Mouse (Mus musculus): ENCODE data around the gene Msl1. TPM values are rescaled to one million over a fixed set of nuclear protein-coding genes. Genes with fewer than 3 reads are reported as not detected.

Msl1 gene
- 25.4 and 37.2 TPM in 2 replicates for polyA plus RNA-seq (2012; rRNA removed)

- DNase-seq (ENCODE audit: low read depth), result no peak
Observed at GRCm38 (mm10) chr11:98795015-98795713, at the start of gene Msl1. Msl1 (plus strand) TSS chr11:98795516.

GRCm38 (mm10) chr11:98745932-98746853, 49.1 kb upstream of the Msl1 start:
- DNase-seq (ENCODE audit: low read depth), result no peak

DNA sequence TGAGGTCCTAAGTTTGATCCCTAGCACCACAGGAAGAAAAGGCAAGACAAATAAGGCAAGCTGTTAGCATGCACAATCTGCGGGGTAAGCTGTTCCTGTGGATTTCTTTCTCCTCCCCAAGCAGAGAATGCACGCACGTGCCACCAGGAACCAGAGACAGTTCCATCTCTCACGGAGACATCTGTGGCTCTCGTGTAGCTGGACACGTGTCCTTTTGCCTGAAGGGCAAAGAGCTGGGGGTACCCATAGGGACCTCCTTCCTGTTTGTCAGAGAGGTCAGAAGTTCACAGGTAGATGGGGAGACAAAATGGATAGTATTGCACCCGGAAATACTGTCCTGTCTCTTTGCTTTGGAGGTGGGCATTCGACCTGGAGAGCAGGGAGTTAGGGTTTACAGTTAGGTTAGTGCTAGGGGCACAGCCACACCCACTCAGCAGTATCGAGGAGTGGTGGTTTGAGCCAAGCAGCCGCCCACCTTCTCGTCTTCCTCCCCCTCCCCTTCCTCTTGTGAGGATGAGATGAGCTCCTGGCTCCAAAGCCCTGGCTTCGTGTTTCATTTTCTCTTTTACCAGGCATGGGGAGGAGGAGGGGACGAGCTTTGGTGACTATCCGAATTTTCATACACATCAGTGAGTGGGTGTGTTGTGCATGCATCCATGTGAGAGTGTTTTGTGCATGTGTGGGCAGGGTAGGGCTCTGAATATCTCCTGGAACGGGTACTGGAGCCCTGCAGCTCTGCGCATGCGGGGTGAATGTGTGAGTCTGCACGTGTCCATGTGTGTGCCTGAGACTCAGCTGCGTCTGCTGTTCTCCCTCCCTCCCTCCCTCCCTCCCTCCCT, 48.2 kb upstream of the Msl1 start:
- DNase-seq (ENCODE audit: low read depth), result no peak

DNA sequence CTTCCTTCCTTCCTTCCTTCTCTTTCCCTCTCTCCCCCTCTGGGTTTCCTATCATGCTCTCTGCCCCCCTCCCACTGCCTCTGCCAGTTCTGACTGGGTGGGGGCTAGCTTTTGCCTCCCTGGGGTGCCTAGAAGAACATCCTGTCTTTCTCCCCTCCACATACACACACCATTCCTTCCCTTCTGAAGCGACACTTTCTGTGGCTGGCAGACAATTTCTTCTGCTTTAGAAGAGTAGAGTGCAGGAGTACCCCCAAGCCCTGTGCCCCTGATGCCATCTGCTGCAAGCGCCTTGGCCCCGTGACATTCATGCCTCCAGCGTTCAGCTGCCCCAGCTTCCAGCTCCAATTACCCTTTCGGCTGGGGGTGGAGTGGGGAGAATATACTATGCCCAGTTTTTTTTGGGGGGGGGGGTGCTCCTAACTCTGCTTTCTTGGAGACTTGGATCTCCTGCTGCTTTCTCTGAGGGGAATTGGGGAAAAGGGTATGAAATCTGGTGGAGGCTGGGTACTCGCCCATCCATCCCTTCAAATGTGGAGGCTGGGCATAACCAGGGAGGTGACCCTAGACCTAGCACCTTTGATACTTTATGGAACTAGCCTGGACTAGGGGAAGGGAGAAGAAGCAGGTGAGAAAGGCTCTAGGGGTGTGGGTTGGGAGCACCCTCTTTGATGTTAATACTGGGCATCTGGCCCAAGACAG, 47.4 kb upstream of the Msl1 start:
- DNase-seq (ENCODE audit: low read depth), result no peak

DNA sequence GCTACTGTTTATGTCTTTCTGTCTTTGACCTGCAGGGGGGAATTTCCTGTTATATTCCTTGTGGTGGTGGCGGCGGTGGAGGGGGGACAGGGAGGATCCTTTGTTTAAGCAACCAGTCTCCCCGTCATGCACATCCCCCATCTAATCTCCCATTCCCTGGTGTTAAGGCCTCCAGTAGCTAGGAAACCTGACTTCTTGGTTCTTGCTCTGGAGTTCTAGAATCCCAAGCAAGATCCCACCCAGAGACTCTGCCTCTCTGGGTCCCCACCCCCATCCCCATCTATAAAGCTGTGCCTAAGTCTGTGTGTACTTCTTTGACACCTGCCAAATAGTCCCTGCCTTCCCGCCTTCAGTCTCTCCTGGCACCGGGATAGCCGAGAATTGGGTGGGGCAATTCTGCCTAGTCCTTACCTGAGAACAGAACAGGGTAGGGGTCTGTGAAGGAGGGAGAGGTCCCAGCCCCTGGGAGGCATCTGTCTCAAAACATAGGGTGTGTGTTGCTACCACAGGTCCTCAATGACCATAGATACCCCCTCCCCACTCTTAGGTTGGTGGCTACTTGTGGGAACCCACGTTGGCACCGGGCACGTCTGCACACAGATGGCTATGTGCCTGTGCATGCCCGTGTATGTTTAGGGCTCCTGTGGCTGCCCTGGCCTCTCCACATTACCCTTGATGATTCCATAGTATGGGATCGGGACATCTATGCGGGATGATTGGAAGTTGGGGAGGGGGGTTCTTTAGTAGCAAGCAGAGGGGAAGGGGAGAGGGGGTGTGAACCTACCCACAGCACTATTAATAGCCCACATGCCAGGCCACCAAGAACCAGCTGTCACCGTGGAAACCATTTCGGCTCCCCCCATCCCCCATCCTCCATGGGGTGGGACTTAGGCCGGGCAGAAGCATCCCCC, 46.6 kb upstream of the Msl1 start:
- DNase-seq (ENCODE audit: low read depth), result no peak

GRCm38 (mm10) chr11:98749716-98750115, 45.6 kb upstream of the Msl1 start:
- DNase-seq (ENCODE audit: low read depth), result no peak

DNA sequence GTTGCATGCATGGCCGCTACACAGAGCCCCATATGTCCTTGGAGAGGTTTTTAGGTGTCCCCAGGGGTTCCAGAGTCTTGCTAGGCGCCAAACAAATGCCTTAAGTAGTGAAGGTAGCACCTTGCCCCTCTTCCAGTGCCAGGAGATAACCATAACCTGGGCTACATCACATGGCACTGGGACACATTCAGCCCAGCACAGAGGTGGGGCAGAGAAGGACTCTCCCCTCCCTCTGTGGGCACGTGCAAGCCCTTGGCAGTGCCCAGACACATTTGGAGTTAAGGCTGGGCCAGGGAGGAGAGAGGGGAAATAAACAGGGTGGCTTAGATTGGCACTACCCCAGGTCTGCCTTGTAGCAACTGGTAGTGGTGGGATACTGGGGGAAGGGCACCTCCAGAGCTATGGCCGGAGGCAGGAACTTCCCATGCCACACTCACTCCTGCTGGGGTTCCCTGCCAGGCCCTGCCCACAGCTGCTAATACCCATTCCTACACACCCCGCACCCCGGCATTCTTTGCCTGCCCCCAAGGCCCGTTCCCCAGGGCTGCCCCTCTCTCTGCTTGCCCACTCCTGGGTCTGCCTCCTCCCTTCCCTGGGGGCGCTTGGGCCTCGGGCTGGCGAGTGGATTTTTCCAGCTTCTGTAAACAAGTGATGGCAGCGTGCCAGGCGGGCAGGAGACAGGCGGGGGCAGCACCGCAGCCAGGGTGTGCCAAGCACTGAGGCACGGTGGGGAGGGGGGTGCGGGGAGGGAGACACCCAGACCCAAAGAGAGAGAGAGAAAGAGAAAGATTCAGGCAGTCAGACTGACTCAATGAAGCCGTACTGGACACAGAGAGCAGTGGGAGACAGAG, 44.7 kb upstream of the Msl1 start:
- no peak for DNase-seq (ENCODE audit: low read depth)

GRCm38 (mm10) chr11:98751221-98751782, 44.0 kb upstream of the Msl1 start:
- DNase-seq (ENCODE audit: low read depth), result no peak

DNA sequence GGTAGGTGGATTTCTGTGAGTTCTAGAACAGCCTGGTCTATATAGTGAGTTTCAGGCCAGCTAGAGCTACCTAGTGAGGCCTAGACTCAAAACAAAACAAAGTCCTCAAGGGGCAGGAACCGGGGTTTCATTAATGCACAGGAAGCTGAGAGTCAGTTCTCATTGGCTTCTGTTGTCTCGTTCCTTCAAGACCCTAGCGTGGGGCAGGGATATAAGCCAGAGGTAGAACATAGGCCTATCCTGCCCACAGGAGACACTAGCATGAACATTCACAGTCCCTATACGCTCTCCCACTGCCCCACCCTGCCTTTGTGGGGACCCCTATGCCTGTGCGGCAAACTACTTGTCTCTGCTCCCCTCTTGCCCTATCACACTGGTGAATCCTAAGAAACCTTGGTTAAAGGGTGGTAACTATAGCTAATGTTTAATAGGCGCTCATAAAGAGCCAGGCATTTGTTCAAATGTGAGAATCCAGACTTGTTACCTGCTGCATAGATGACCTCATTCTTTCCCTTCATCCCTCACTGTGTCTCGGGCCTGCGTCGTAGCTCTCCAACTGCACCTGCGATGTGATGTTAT, 42.7 kb upstream of the Msl1 start:
- no peak for DNase-seq (ENCODE audit: low read depth)

GRCm38 (mm10) chr11:98753264-98753663, 42.1 kb upstream of the Msl1 start:
- no peak for DNase-seq (ENCODE audit: low read depth)

DNA sequence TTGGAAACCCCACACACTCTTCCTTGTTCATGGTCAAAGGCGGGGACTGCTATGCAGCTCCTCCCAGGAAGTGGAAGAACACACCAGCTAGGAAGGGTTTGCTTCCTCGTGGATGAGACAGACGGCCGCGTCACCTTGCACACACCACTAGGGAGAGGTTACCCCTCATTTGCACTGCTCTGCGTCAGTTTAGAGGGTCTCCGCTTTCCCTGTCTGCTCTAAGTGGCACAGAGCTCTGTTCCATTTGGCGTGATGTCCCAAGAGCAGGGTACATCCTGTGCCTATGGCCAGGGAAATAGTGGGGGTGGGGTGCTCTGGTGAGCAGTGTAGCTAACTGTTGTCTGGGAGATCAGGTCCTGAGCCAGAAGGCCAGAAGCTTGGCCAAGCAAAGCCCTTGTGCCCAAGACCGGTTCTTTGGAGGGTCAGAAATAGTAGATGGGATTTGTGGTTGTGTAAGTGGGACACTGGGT, 41.1 kb upstream of the Msl1 start:
- no peak for DNase-seq (ENCODE audit: low read depth)

- DNase-seq (ENCODE audit: low read depth), result no peak
Observed at GRCm38 (mm10) chr11:98754621-98755181, 40.6 kb upstream of the Msl1 start.

GRCm38 (mm10) chr11:98755726-98756380, 39.5 kb upstream of the Msl1 start:
- DNase-seq (ENCODE audit: low read depth), result no peak

GRCm38 (mm10) chr11:98756711-98757110, 38.6 kb upstream of the Msl1 start:
- DNase-seq (ENCODE audit: low read depth), result no peak

- DNase-seq (ENCODE audit: low read depth), result no peak
Observed at GRCm38 (mm10) chr11:98761939-98762338, 33.4 kb upstream of the Msl1 start.

DNA sequence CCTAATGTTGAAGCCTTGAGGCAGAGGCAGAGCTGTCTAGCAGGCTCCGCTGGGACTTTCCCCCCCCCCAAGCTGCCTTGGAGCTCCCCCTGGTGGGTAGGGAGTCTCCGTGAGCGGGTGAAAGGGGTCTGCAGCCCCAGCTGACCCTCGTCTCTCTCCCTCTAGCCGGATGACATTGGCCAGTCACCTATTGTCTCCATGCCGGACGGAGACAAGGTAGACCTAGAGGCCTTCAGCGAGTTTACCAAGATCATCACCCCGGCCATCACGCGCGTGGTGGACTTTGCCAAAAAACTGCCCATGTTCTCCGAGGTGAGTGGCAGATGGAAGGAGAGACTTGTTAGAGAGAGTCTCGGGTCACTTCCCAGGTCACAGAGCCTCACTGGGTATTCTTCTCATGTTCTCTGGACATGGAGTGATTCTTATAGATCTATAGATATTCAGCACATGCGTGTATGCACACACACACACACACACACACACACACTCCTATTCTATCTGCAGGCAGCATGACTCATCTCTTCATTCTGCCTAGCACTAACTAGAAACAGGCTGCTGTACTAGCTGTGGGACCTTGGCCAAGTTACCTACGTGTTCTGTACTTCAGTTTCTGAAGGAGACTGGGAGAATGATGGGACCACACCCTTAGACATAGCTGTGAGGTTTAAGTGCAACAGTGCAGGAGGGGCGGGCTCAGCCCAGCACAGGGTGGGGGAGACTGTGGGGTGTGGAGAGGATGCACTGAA, 32.4 kb upstream of the Msl1 start:
- no peak for DNase-seq (ENCODE audit: low read depth)

DNA sequence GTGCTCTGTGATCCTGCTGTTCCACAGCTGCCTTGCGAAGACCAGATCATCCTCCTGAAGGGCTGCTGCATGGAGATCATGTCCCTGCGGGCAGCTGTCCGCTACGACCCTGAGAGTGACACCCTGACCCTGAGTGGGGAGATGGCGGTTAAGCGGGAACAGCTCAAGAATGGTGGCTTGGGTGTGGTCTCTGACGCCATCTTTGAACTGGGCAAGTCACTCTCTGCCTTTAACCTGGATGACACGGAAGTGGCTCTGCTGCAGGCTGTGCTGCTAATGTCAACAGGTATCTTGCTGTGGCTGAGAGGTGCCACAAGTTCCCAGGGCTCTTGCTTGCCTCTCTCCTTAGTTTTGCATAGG, 31.8 kb upstream of the Msl1 start:
- no peak for DNase-seq (ENCODE audit: low read depth)

Data from gonadal fat pad, adult 2 months (tissue).